Mouse (Mus musculus) megakaryocyte, adult 5-6 weeks (primary cell): ENCODE measurements around the gene Gm9602. TPM values are rescaled to one million over a fixed set of nuclear protein-coding genes. Genes with fewer than 3 reads are reported as not detected.
"Not testable (repeated sequence)": the region's sequence is repeated elsewhere in the genome, so short reads cannot be mapped to it uniquely, and the experiment has no call there.

Source experiments
- ATAC-seq: 2 replicates; pipeline ENCODE4 v1.8.0; 2016; ENCODE audit warnings: mild to moderate bottlenecking, inconsistent platforms; ENCODE audit not compliant: poor library complexity, severe bottlenecking
- total RNA-seq, 2 experiments: library from RNA; stranded (forward) in 1 of 2; stranded (reverse) in 1 of 2; fragments of 153-499, 151-499 nt in 1 of 2; fragments of 221-1000, 200-1000 nt in 1 of 2; gene quantifications; 2 replicates each; pipeline versions ENCODE4 v1.2.3 to v1.2.4; 2015 to 2017

Gm9602 gene
- total RNA-seq (2015) (not detected in 2 replicates), total RNA-seq (2017) (not detected in 2 replicates)

DNA sequence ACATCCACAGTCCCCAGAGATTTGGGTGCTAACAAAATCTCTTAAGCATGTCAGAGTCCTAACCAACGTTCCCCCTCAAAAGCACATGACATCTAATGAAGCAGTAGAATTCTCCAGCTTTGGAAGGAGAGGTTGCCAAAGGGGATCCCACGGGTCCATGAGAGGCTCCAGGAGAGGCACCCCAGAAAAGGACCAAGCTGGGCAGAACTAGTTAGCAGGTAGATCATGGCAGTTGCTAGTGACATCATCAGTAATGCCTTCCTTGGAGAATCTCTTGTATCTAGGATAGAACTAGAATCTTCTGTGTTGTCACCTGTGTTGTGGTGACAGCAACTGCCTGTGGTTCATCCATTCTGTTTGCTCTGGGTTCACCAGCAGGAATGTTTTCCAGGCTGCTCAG lies at the start of gene Gm9602:
TSS of gene Gm9602 (plus strand) at position 301 of the 400 bp plus-strand sequence.
- ATAC-seq, result not testable (repeated sequence)

DNA sequence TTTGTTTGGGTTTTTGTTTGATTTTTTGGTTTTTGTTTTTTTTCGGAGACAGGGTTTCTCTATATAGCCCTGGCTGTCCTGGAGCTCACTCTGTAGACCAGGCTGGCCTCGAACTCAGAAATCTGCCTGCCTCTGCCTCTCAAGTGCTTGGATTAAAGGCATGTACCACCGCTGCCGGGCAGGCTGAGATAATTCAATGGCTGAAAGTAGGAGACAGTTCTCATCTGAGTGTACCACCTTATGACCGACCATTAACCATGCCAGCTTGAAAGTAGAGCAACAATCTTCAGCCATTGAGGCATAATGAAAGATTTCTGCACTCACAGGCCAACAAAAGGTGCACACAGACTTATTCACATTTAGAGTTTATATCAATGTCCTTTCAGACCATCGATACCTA lies 30.3 kb downstream of the Gm9602 start:
- not testable (repeated sequence) for ATAC-seq

DNA sequence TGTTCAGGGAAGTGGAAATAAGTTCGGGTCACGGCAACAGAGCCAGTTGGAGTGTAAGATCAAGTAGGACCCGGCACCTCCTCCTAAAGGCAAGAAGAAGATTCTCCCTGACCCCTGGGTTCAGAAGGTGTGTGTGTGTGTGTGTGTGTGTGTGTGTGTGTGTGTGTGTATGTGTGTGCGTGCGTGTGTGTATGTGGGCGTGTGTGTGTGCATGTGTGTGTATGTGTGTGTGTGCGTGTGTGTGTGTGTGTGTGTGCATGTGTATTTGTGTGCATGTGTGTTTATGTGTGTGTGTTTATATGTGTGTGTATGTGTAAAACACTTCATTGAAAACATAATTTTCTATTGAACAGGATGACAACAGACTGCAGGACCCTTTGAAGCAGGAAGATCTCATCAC lies 45.8 kb downstream of the Gm9602 start:
- not testable (repeated sequence) for ATAC-seq

Other genes starting within 250 kb of the Gm9602 start
- gene Gm3047, start 220.9 kb upstream of the Gm9602 start, total RNA-seq (2015), result not detected in 2 replicates
- not detected in 2 replicates for gene Gm3047, start 220.9 kb upstream of the Gm9602 start, total RNA-seq (2017)
- gene Gm8159, start 144.0 kb upstream of the Gm9602 start, total RNA-seq (2015), result not detected in 2 replicates
- gene Gm8159, start 144.0 kb upstream of the Gm9602 start, total RNA-seq (2017), result not detected in 2 replicates
- not detected in 2 replicates for gene Gm3239, start 112.1 kb upstream of the Gm9602 start, total RNA-seq (2015)
- gene Gm3239, start 112.1 kb upstream of the Gm9602 start, total RNA-seq (2017), result not detected in 2 replicates
- not detected in 2 replicates for gene Gm7876, start 67.1 kb upstream of the Gm9602 start, total RNA-seq (2015)
- gene Gm7876, start 67.1 kb upstream of the Gm9602 start, total RNA-seq (2017), result not detected in 2 replicates
- gene Gm3252, start 49.6 kb upstream of the Gm9602 start, total RNA-seq (2015), result not detected in 2 replicates
- gene Gm3252, start 49.6 kb upstream of the Gm9602 start, total RNA-seq (2017), result not detected in 2 replicates
- gene Gm3269, start 61.8 kb downstream of the Gm9602 start, total RNA-seq (2015), result not detected in 2 replicates
- not detected in 2 replicates for gene Gm3269, start 61.8 kb downstream of the Gm9602 start, total RNA-seq (2017)
- not detected in 2 replicates for gene Gm3264, start 79.2 kb downstream of the Gm9602 start, total RNA-seq (2015)
- not detected in 2 replicates for gene Gm3264, start 79.2 kb downstream of the Gm9602 start, total RNA-seq (2017)
- gene Gm3278, start 116.1 kb downstream of the Gm9602 start, total RNA-seq (2015), result not detected in 2 replicates
- not detected in 2 replicates for gene Gm3278, start 116.1 kb downstream of the Gm9602 start, total RNA-seq (2017)
- not detected in 2 replicates for gene Gm8297, start 207.6 kb downstream of the Gm9602 start, total RNA-seq (2015)
- not detected in 2 replicates for gene Gm8297, start 207.6 kb downstream of the Gm9602 start, total RNA-seq (2017)
- gene Gm3298, start 239.6 kb downstream of the Gm9602 start, total RNA-seq (2015), result not detected in 2 replicates
- gene Gm3298, start 239.6 kb downstream of the Gm9602 start, total RNA-seq (2017), result not detected in 2 replicates